ENCODE assay signal across 8 mouse cellular contexts in the genomic region with DNA sequence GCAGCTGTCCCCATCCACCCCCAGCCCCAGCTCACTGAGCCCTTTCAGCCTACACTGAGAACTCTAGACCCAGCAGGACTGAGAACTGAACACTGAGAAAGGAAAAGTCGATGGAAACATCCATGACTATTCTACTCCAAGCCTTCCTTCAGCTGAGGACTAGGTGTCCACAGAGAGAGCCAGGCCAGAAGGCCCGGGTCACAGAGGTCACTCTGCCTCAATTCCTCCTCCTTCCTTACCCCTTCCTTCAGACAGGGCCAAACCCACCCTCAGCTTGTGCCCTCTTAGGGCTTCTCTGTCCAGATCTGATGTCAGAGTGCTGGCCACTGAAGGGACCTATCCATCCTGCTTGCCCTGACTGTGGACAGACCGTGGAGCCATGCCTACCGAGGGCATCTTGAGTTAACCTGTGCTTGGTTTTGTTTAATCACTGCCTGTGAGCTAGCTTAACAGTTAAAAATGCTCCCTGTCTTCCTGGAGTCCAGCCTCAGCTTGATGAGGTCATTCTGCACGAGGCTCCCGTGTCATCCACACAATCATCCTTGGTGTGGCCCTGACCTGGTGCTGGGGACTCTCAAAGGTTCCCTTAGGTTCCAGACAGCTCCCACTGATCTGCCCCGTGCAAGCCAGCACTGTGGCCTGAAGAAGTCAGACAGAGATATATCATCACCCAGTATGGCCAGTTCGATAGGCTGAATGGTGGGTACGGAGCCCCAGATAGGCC. TPM values are rescaled to one million over a fixed set of nuclear protein-coding genes. Genes with fewer than 3 reads are reported as not detected.
A peak's percentile ranks its signal among the peaks of the same experiment; 100 is the strongest.
DNase-seq lines count a peak whose midpoint lies in the region; ATAC-seq and TF ChIP-seq lines count a peak whose summit lies in the region.

No protein-coding gene starts in this region.

- ATAC-seq in lung, postnatal 0 days: no peak
- ATAC-seq in forebrain, embryonic 12.5 days (ENCODE audit: low FRiP score): 0 out of 2 replicates have a peak, but pooled peaks have one; percentile 10
- ATAC-seq in limb, embryonic 12.5 days (ENCODE audit: insufficient number of reproducible peaks, insufficient read depth, low FRiP score, low TSS enrichment, low read depth): 0 out of 2 replicates have a peak, but pooled peaks have one; percentile 32
- no peak for ATAC-seq in stomach, embryonic 15.5 days (ENCODE audit: insufficient read depth, low FRiP score, low read depth)
- ATAC-seq in megakaryocyte-erythroid progenitor cell, adult 5-6 weeks (replicated peaks; ENCODE audit: low FRiP score, low TSS enrichment, poor library complexity, severe bottlenecking): no peak

- H3K27me3 ChIP-seq in lung, postnatal 0 days (replicated peaks; ENCODE audit: insufficient read depth, low read length): no peaks in the 10 kb centered on the region
- H3K27me3 ChIP-seq in forebrain, embryonic 12.5 days: no peaks in the 10 kb centered on the region
- H3K27me3 ChIP-seq in limb, embryonic 12.5 days: no peaks in the 10 kb centered on the region
- no peaks in the 10 kb centered on the region for H3K27me3 ChIP-seq in stomach, embryonic 15.5 days (replicated peaks)

- no peak overlapping the region for H3K4me3 ChIP-seq in lung, postnatal 0 days (ENCODE audit: low read depth, low read length)
- H3K4me3 ChIP-seq in forebrain, embryonic 12.5 days (replicated peaks): no peak overlapping the region
- H3K4me3 ChIP-seq in limb, embryonic 12.5 days (replicated peaks): no peak overlapping the region
- H3K4me3 ChIP-seq in stomach, embryonic 15.5 days (replicated peaks): no peak overlapping the region

- WGBS in lung, postnatal 0 days: 51% methylated on average over 9 of the region's 9 CpGs
- 81% methylated on average over 9 of the region's 9 CpGs for WGBS in forebrain, embryonic 12.5 days
- 75% methylated on average over 9 of the region's 9 CpGs for WGBS in limb, embryonic 12.5 days
- WGBS in stomach, embryonic 15.5 days: 58% methylated on average over 9 of the region's 9 CpGs

- H3K36me3 ChIP-seq in lung, postnatal 0 days (ENCODE audit: insufficient read depth, low read length): no peaks in the 10 kb centered on the region
- H3K36me3 ChIP-seq in forebrain, embryonic 12.5 days (replicated peaks): no peaks in the 10 kb centered on the region
- no peaks in the 10 kb centered on the region for H3K36me3 ChIP-seq in limb, embryonic 12.5 days
- no peaks in the 10 kb centered on the region for H3K36me3 ChIP-seq in stomach, embryonic 15.5 days

- no peak for TF ChIP-seq EP300 in lung, postnatal 0 days (IDR thresholded peaks at IDR 0.05)

- H3K4me2 ChIP-seq in lung, postnatal 0 days (replicated peaks; ENCODE audit: low read depth, low read length): no peak overlapping the region
- H3K4me2 ChIP-seq in forebrain, embryonic 12.5 days: no peak overlapping the region
- no peak overlapping the region; the same call in 1 of the 2 replicates for H3K4me2 ChIP-seq in limb, embryonic 12.5 days
- H3K4me2 ChIP-seq in stomach, embryonic 15.5 days: peak overlapping the region; percentile 3; the same call in 1 of the 2 replicates

- H3K9me3 ChIP-seq in lung, postnatal 0 days (ENCODE audit: low read length): no peaks in the 10 kb centered on the region
- no peaks in the 10 kb centered on the region for H3K9me3 ChIP-seq in forebrain, embryonic 12.5 days
- no peaks in the 10 kb centered on the region for H3K9me3 ChIP-seq in limb, embryonic 12.5 days
- no peaks in the 10 kb centered on the region for H3K9me3 ChIP-seq in stomach, embryonic 15.5 days

- H3K9ac ChIP-seq in lung, postnatal 0 days (replicated peaks; ENCODE audit: low read depth): 0 out of 2 replicates have a peak overlapping the region, but pooled peaks have one; percentile 8
- no peak overlapping the region for H3K9ac ChIP-seq in forebrain, embryonic 12.5 days
- no peak overlapping the region for H3K9ac ChIP-seq in limb, embryonic 12.5 days (replicated peaks)
- H3K9ac ChIP-seq in stomach, embryonic 15.5 days: no peak overlapping the region

- peak overlapping the region; percentile 99 for H3K27ac ChIP-seq in lung, postnatal 0 days (ENCODE audit: low read length)
- H3K27ac ChIP-seq in forebrain, embryonic 12.5 days: peak overlapping the region; percentile 92
- peak overlapping the region; percentile 85 for H3K27ac ChIP-seq in limb, embryonic 12.5 days
- H3K27ac ChIP-seq in stomach, embryonic 15.5 days: peak overlapping the region; percentile 92

- DNase-seq in lung, postnatal 0 days (ENCODE audit: low spot score): no peak
- DNase-seq in lung, postnatal 10 days: no peak
- DNase-seq in layer of hippocampus, postnatal 14 days (ENCODE audit: low spot score in 2 of 2): no peak
- no peak for DNase-seq in lung, postnatal 4 days

- TF ChIP-seq CTCF in lung, postnatal 0 days (IDR thresholded peaks at IDR 0.05): no peak

- peaks cover 52% of the 10 kb centered on the region for H3K4me1 ChIP-seq in lung, postnatal 0 days (ENCODE audit: insufficient read depth, low read depth, low read length)
- peaks cover 51% of the 10 kb centered on the region for H3K4me1 ChIP-seq in forebrain, embryonic 12.5 days
- H3K4me1 ChIP-seq in limb, embryonic 12.5 days (replicated peaks): peaks cover 60% of the 10 kb centered on the region
- peaks cover 62% of the 10 kb centered on the region for H3K4me1 ChIP-seq in stomach, embryonic 15.5 days

RNA-seq across cellular contexts. Expression of a gene that starts 39.8 kb away (rescaled TPM):
- 64.6 TPM in 2 replicates for polyA plus RNA-seq in lung, postnatal 0 days (2015; fragmentation: Nextera tagmentation; extraction: Ambion mirVana)
- polyA plus RNA-seq in forebrain, embryonic 12.5 days (2016; fragmentation: Nextera tagmentation; extraction: Ambion mirVana): 63.4 and 65.3 TPM in 2 replicates
- polyA plus RNA-seq in limb, embryonic 12.5 days (2016; fragmentation: Nextera tagmentation; extraction: Ambion mirVana): 74.9 and 78.0 TPM in 2 replicates
- 63.6 and 68.9 TPM in 2 replicates for polyA plus RNA-seq in stomach, embryonic 15.5 days (2015; fragmentation: Nextera tagmentation; extraction: Ambion mirVana)
- 10 to 100 TPM; 73.6 to 75.1 TPM for total RNA-seq in layer of hippocampus, postnatal 14 days (2021)
- 28.7 and 43.4 TPM in 2 replicates for total RNA-seq in megakaryocyte-erythroid progenitor cell, adult 5-6 weeks (2014; fragmentation: Nextera tagmentation)
- total RNA-seq in megakaryocyte-erythroid progenitor cell, adult 5-6 weeks (2017): 20.2 and 23.1 TPM in 2 replicates

Comparison
In these comparisons a context has a peak if more than half of its experiments do, and no peak if none do; other contexts are left out.
1. ATAC-seq: peak in forebrain, embryonic 12.5 days (single experiment) and limb, embryonic 12.5 days (single experiment); none in lung, postnatal 0 days (single experiment), stomach, embryonic 15.5 days (single experiment) and megakaryocyte-erythroid progenitor cell, adult 5-6 weeks (single experiment).
2. Peak in every context shown above with its lines, with median percentiles within 50 percentile points of each other: H3K27ac ChIP-seq.